ENCODE assay signal across 8 mouse cellular contexts in the genomic region with DNA sequence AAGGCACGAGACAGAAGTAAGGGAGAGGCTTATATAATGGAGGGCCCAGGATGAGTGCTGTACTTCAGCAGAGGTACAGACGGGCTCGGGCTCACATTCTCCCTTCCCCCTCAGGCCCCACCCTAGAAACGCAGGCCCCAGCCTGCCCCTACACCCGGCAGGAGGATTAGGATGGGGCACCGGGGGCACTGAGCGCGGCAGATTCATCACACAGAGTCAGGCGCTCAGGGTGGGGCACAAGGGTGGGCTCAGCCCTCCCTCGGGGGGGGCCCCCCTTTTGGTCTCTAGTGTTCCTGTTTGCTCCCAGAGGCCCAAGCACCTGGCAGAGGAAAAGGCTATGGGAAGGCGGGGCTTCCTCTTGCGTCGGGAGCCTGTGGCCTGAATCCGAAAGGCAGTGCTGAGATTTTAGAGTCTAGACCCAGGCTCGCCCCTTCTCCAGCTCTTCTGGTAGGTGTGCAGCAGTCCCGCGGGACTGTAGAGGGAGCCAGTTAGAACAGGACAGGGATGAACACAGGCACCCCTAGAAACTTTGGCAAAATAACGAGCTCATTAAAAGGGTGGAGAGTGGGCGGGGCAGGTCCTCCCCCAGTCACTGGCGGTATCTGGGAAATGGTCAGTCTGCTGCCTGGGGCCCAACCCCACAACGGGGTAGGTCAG. TPM values are rescaled to one million over a fixed set of nuclear protein-coding genes. Genes with fewer than 3 reads are reported as not detected.
DNase-seq lines count a peak whose midpoint lies in the region; ATAC-seq lines count a peak whose summit lies in the region.
"Had no signal": no experiment of that assay in that cellular context is flagged by ENCODE, and none has a peak within 500 bp of the region (broad histone marks: within the 10 kb centered on the region; RNA-seq: fewer than 3 reads in every experiment).

No protein-coding gene starts in this region.

- no peaks in the 10 kb centered on the region for H3K9me3 ChIP-seq in forebrain, embryonic 15.5 days
- H3K9me3 ChIP-seq in limb, embryonic 10.5 days (replicated peaks) = no peaks in the 10 kb centered on the region

- H3K27me3 ChIP-seq in forebrain, embryonic 15.5 days = no peaks in the 10 kb centered on the region
- H3K27me3 ChIP-seq in limb, embryonic 10.5 days (ENCODE audit: low read depth, poor library complexity, severe bottlenecking) = no peaks in the 10 kb centered on the region

- DNase-seq in thymus, postnatal 14 days = peak; percentile 42
- DNase-seq in thymus, postnatal 0 days (ENCODE audit: low spot score) = no peak
- DNase-seq in limb, embryonic 10.5 days (ENCODE audit: low spot score) = no peak
- peak; percentile 57 for DNase-seq in retina, embryonic 14.5 days (ENCODE audit: low spot score)
- no peak for DNase-seq in layer of hippocampus, adult 11-12 months (ENCODE audit: low spot score)
- no peak for DNase-seq in adrenal gland, postnatal 25 days

- ATAC-seq in forebrain, embryonic 15.5 days (replicated peaks) = peak; percentile 21; the same call in 1 of the 2 replicates

- H3K36me3 ChIP-seq in forebrain, embryonic 15.5 days = no peaks in the 10 kb centered on the region
- H3K36me3 ChIP-seq in limb, embryonic 10.5 days = peaks cover 71% of the 10 kb centered on the region

- no peak overlapping the region for H3K4me3 ChIP-seq in forebrain, embryonic 15.5 days
- peak overlapping the region; percentile 23 for H3K4me3 ChIP-seq in limb, embryonic 10.5 days

- no peak overlapping the region for H3K27ac ChIP-seq in forebrain, embryonic 15.5 days (replicated peaks)
- peak overlapping the region; percentile 71 for H3K27ac ChIP-seq in limb, embryonic 10.5 days

- no peak overlapping the region for H3K9ac ChIP-seq in forebrain, embryonic 15.5 days (replicated peaks)

- WGBS in forebrain, embryonic 15.5 days = 17% methylated on average over 21 of the region's 21 CpGs
- 40% methylated on average over 21 of the region's 21 CpGs for WGBS in limb, embryonic 10.5 days

- H3K4me2 ChIP-seq in forebrain, embryonic 15.5 days (replicated peaks) = no peak overlapping the region

- H3K4me1 ChIP-seq in forebrain, embryonic 15.5 days = peaks cover 4% of the 10 kb centered on the region; the same call in 1 of the 2 replicates
- H3K4me1 ChIP-seq in limb, embryonic 10.5 days = peaks cover 62% of the 10 kb centered on the region

RNA-seq across cellular contexts. Expression of a gene that starts 3.8 kb away (rescaled TPM):
- polyA plus RNA-seq in thymus, postnatal 0 days (2015; fragmentation: Nextera tagmentation; extraction: Ambion mirVana) = 65.6 and 68.7 TPM in 2 replicates
- 0.33 and 0.99 TPM in 2 replicates for polyA plus RNA-seq in forebrain, embryonic 15.5 days (2015; fragmentation: Nextera tagmentation; extraction: Ambion mirVana)
- polyA plus RNA-seq in limb, embryonic 10.5 days (2016; fragmentation: Nextera tagmentation; extraction: Ambion mirVana) = 1.2 and 1.5 TPM in 2 replicates
- 1.5 and 2.0 TPM in 2 replicates for total RNA-seq in adrenal gland, postnatal 25 days (2021)

RNA-seq across cellular contexts. Expression of a gene that starts 21.8 kb away (rescaled TPM):
- polyA plus RNA-seq in thymus, postnatal 0 days (2015; fragmentation: Nextera tagmentation; extraction: Ambion mirVana) = 6.0 and 7.4 TPM in 2 replicates
- polyA plus RNA-seq in forebrain, embryonic 15.5 days (2015; fragmentation: Nextera tagmentation; extraction: Ambion mirVana) = 5.9 and 6.2 TPM in 2 replicates
- 111 and 148 TPM in 2 replicates for polyA plus RNA-seq in limb, embryonic 10.5 days (2016; fragmentation: Nextera tagmentation; extraction: Ambion mirVana)
- 21.5 and 25.7 TPM in 2 replicates for total RNA-seq in adrenal gland, postnatal 25 days (2021)

RNA-seq across cellular contexts. Expression of a gene that starts 31.0 kb away (rescaled TPM):
- polyA plus RNA-seq in thymus, postnatal 0 days (2015; fragmentation: Nextera tagmentation; extraction: Ambion mirVana) = 32.2 and 33.7 TPM in 2 replicates
- 44.2 and 45.1 TPM in 2 replicates for polyA plus RNA-seq in forebrain, embryonic 15.5 days (2015; fragmentation: Nextera tagmentation; extraction: Ambion mirVana)
- 38.8 and 55.0 TPM in 2 replicates for polyA plus RNA-seq in limb, embryonic 10.5 days (2016; fragmentation: Nextera tagmentation; extraction: Ambion mirVana)
- total RNA-seq in adrenal gland, postnatal 25 days (2021) = 76.1 and 76.8 TPM in 2 replicates

RNA-seq across cellular contexts. Expression of a gene that starts 32.5 kb away (rescaled TPM):
- polyA plus RNA-seq in thymus, postnatal 0 days (2015; fragmentation: Nextera tagmentation; extraction: Ambion mirVana) = 48.8 and 64.9 TPM in 2 replicates
- 90.6 and 94.0 TPM in 2 replicates for polyA plus RNA-seq in forebrain, embryonic 15.5 days (2015; fragmentation: Nextera tagmentation; extraction: Ambion mirVana)
- polyA plus RNA-seq in limb, embryonic 10.5 days (2016; fragmentation: Nextera tagmentation; extraction: Ambion mirVana) = 73.0 and 88.7 TPM in 2 replicates
- total RNA-seq in adrenal gland, postnatal 25 days (2021) = 61.4 and 80.4 TPM in 2 replicates

RNA-seq across cellular contexts. Expression of a gene that starts 34.9 kb away (rescaled TPM):
- 0.17 and 0.26 TPM in 2 replicates for polyA plus RNA-seq in thymus, postnatal 0 days (2015; fragmentation: Nextera tagmentation; extraction: Ambion mirVana)
- polyA plus RNA-seq in forebrain, embryonic 15.5 days (2015; fragmentation: Nextera tagmentation; extraction: Ambion mirVana) = not detected in 2 replicates
- 1.1 and 1.4 TPM in 2 replicates for polyA plus RNA-seq in limb, embryonic 10.5 days (2016; fragmentation: Nextera tagmentation; extraction: Ambion mirVana)
- 0.15 TPM in 1 of 2 replicates, not detected in the other for total RNA-seq in adrenal gland, postnatal 25 days (2021)
- polyA plus RNA-seq: neural tube, embryonic 14.5 days had no signal

Comparison
In these comparisons a context has a peak if more than half of its experiments do, and no peak if none do; other contexts are left out.
1. DNase-seq: peak in thymus, postnatal 14 days (single experiment) and retina, embryonic 14.5 days (single experiment); none in thymus, postnatal 0 days (single experiment), limb, embryonic 10.5 days (single experiment), layer of hippocampus, adult 11-12 months (single experiment) and adrenal gland, postnatal 25 days (single experiment).
2. RNA of a gene that starts 3.8 kb away (polyA plus RNA-seq): 65.6 to 68.7 TPM in thymus, postnatal 0 days; 1.2 to 1.5 TPM in limb, embryonic 10.5 days and 0.33 to 0.99 TPM in forebrain, embryonic 15.5 days; every median in the first group is over 10 times any median in the second.
3. RNA of a gene that starts 21.8 kb away (polyA plus RNA-seq): 111 to 148 TPM in limb, embryonic 10.5 days; 6.0 to 7.4 TPM in thymus, postnatal 0 days and 5.9 to 6.2 TPM in forebrain, embryonic 15.5 days; every median in the first group is over 10 times any median in the second.